Mouse (Mus musculus): ENCODE data around the gene Traf7. TPM values are rescaled to one million over a fixed set of nuclear protein-coding genes. Genes with fewer than 3 reads are reported as not detected.

Traf7 gene
- 5.3 TPM for polyA plus RNA-seq (2014; fragmentation: Illumina TruSeq; extraction: RNeasy Lipid Tissue Mini Kit (QIAGEN cat#74804))

GRCm38 (mm10) chr17:24527723-24528559 is at the start of gene Traf7:
Traf7 (minus strand) TSS chr17:24527938.

GRCm38 (mm10) chr17:24549618-24550415 is 22.1 kb upstream of the Traf7 start, which contains the start of gene Pkd1:
Pkd1 (plus strand) TSS chr17:24549834.

GRCm38 (mm10) chr17:24534160-24534718 is 6.5 kb upstream of the Traf7 start, which contains the start of gene Rab26:
Rab26 (minus strand) TSS chr17:24534210.

GRCm38 (mm10) chr17:24488186-24488661 is 39.5 kb downstream of the Traf7 start, which contains the start of gene Caskin1:
Caskin1 (plus strand) TSS chr17:24488601.

GRCm38 (mm10) chr17:24478663-24479380 is 48.9 kb downstream of the Traf7 start, which contains the start of gene Mlst8:
Mlst8 (minus strand) TSS chr17:24479078.

GRCm38 (mm10) chr17:24473612-24474275 is 54.0 kb downstream of the Traf7 start, which contains the start of gene Bricd5:
Bricd5 (plus strand) TSS chr17:24473884.

GRCm38 (mm10) chr17:24469910-24470602 is 57.7 kb downstream of the Traf7 start, which contains the start of the genes E4f1 and Pgp:
E4f1 (minus strand) TSS chr17:24470313.
Pgp (plus strand) TSS chr17:24470392.

Other genes with a start within 250 kb of the Traf7 start
- gene Abca17, start 176.9 kb downstream of the Traf7 start, polyA plus RNA-seq (2014; fragmentation: Illumina TruSeq; extraction: RNeasy Lipid Tissue Mini Kit (QIAGEN cat#74804)), result not detected
- gene Abca3, start 176.0 kb downstream of the Traf7 start, polyA plus RNA-seq (2014; fragmentation: Illumina TruSeq; extraction: RNeasy Lipid Tissue Mini Kit (QIAGEN cat#74804)), result 1.7 TPM
- 81.8 TPM for gene Rnps1, start 113.4 kb downstream of the Traf7 start, polyA plus RNA-seq (2014; fragmentation: Illumina TruSeq; extraction: RNeasy Lipid Tissue Mini Kit (QIAGEN cat#74804))
- 15.1 TPM for gene Eci1, start 101.3 kb downstream of the Traf7 start, polyA plus RNA-seq (2014; fragmentation: Illumina TruSeq; extraction: RNeasy Lipid Tissue Mini Kit (QIAGEN cat#74804))
- not detected for gene Dnase1l2, start 84.8 kb downstream of the Traf7 start, polyA plus RNA-seq (2014; fragmentation: Illumina TruSeq; extraction: RNeasy Lipid Tissue Mini Kit (QIAGEN cat#74804))
- 0.46 TPM for gene E4f1, start 57.6 kb downstream of the Traf7 start, polyA plus RNA-seq (2014; fragmentation: Illumina TruSeq; extraction: RNeasy Lipid Tissue Mini Kit (QIAGEN cat#74804))
- 29.5 TPM for gene Pgp, start 57.5 kb downstream of the Traf7 start, polyA plus RNA-seq (2014; fragmentation: Illumina TruSeq; extraction: RNeasy Lipid Tissue Mini Kit (QIAGEN cat#74804))
- gene Bricd5, start 54.1 kb downstream of the Traf7 start, polyA plus RNA-seq (2014; fragmentation: Illumina TruSeq; extraction: RNeasy Lipid Tissue Mini Kit (QIAGEN cat#74804)), result not detected
- gene Mlst8, start 48.9 kb downstream of the Traf7 start, polyA plus RNA-seq (2014; fragmentation: Illumina TruSeq; extraction: RNeasy Lipid Tissue Mini Kit (QIAGEN cat#74804)), result 5.6 TPM
- 0.80 TPM for gene Caskin1, start 39.3 kb downstream of the Traf7 start, polyA plus RNA-seq (2014; fragmentation: Illumina TruSeq; extraction: RNeasy Lipid Tissue Mini Kit (QIAGEN cat#74804))
- gene Rab26, start 6.3 kb upstream of the Traf7 start, polyA plus RNA-seq (2014; fragmentation: Illumina TruSeq; extraction: RNeasy Lipid Tissue Mini Kit (QIAGEN cat#74804)), result not detected
- gene Pkd1, start 21.9 kb upstream of the Traf7 start, polyA plus RNA-seq (2014; fragmentation: Illumina TruSeq; extraction: RNeasy Lipid Tissue Mini Kit (QIAGEN cat#74804)), result 6.3 TPM
- gene Tsc2, start 104.7 kb upstream of the Traf7 start, polyA plus RNA-seq (2014; fragmentation: Illumina TruSeq; extraction: RNeasy Lipid Tissue Mini Kit (QIAGEN cat#74804)), result 15.9 TPM
- gene Nthl1, start 104.7 kb upstream of the Traf7 start, polyA plus RNA-seq (2014; fragmentation: Illumina TruSeq; extraction: RNeasy Lipid Tissue Mini Kit (QIAGEN cat#74804)), result 0.34 TPM
- gene Slc9a3r2, start 122.4 kb upstream of the Traf7 start, polyA plus RNA-seq (2014; fragmentation: Illumina TruSeq; extraction: RNeasy Lipid Tissue Mini Kit (QIAGEN cat#74804)), result 11.8 TPM
- gene Npw, start 130.5 kb upstream of the Traf7 start, polyA plus RNA-seq (2014; fragmentation: Illumina TruSeq; extraction: RNeasy Lipid Tissue Mini Kit (QIAGEN cat#74804)), result not detected
- gene Zfp598, start 141.7 kb upstream of the Traf7 start, polyA plus RNA-seq (2014; fragmentation: Illumina TruSeq; extraction: RNeasy Lipid Tissue Mini Kit (QIAGEN cat#74804)), result 0.68 TPM
- gene Syngr3, start 162.0 kb upstream of the Traf7 start, polyA plus RNA-seq (2014; fragmentation: Illumina TruSeq; extraction: RNeasy Lipid Tissue Mini Kit (QIAGEN cat#74804)), result 0.83 TPM
- gene Gfer, start 168.2 kb upstream of the Traf7 start, polyA plus RNA-seq (2014; fragmentation: Illumina TruSeq; extraction: RNeasy Lipid Tissue Mini Kit (QIAGEN cat#74804)), result 10.4 TPM
- gene Noxo1, start 168.3 kb upstream of the Traf7 start, polyA plus RNA-seq (2014; fragmentation: Illumina TruSeq; extraction: RNeasy Lipid Tissue Mini Kit (QIAGEN cat#74804)), result 1.1 TPM
- gene Tbl3, start 179.7 kb upstream of the Traf7 start, polyA plus RNA-seq (2014; fragmentation: Illumina TruSeq; extraction: RNeasy Lipid Tissue Mini Kit (QIAGEN cat#74804)), result 0.31 TPM
- gene Rnf151, start 190.1 kb upstream of the Traf7 start, polyA plus RNA-seq (2014; fragmentation: Illumina TruSeq; extraction: RNeasy Lipid Tissue Mini Kit (QIAGEN cat#74804)), result not detected
- gene Rps2, start 190.2 kb upstream of the Traf7 start, polyA plus RNA-seq (2014; fragmentation: Illumina TruSeq; extraction: RNeasy Lipid Tissue Mini Kit (QIAGEN cat#74804)), result 771 TPM
- 52.5 TPM for gene Ndufb10, start 196.5 kb upstream of the Traf7 start, polyA plus RNA-seq (2014; fragmentation: Illumina TruSeq; extraction: RNeasy Lipid Tissue Mini Kit (QIAGEN cat#74804))
- not detected for gene Rpl3l, start 199.9 kb upstream of the Traf7 start, polyA plus RNA-seq (2014; fragmentation: Illumina TruSeq; extraction: RNeasy Lipid Tissue Mini Kit (QIAGEN cat#74804))
- 1.2 TPM for gene Msrb1, start 208.7 kb upstream of the Traf7 start, polyA plus RNA-seq (2014; fragmentation: Illumina TruSeq; extraction: RNeasy Lipid Tissue Mini Kit (QIAGEN cat#74804))
- not detected for gene Hs3st6, start 225.1 kb upstream of the Traf7 start, polyA plus RNA-seq (2014; fragmentation: Illumina TruSeq; extraction: RNeasy Lipid Tissue Mini Kit (QIAGEN cat#74804))